ENCODE assay signal across 8 mouse cellular contexts in genomic region chr1:182506229-182506986, GRCm38 (mm10). TPM values are rescaled to one million over a fixed set of nuclear protein-coding genes. Genes with fewer than 3 reads are reported as not detected.
DNase-seq lines count a peak whose midpoint lies in the region; ATAC-seq and TF ChIP-seq lines count a peak whose summit lies in the region.

No protein-coding gene starts in this region.

- no peak overlapping the region for H3K4me2 ChIP-seq in liver, embryonic 12.5 days
- H3K4me2 ChIP-seq in forebrain, embryonic 16.5 days (ENCODE audit: low read length), result no peak overlapping the region

- no peak for TF ChIP-seq POLR2A in small intestine, adult 2 months (IDR thresholded peaks at IDR 0.05; ENCODE audit: low read depth, low read length)

- H3K9me3 ChIP-seq in liver, embryonic 12.5 days (replicated peaks), result no peaks in the 10 kb centered on the region
- H3K9me3 ChIP-seq in forebrain, embryonic 16.5 days (ENCODE audit: control insufficient read depth, low read length), result no peaks in the 10 kb centered on the region

- H3K9ac ChIP-seq in liver, embryonic 12.5 days, result no peak overlapping the region
- no peak overlapping the region for H3K9ac ChIP-seq in forebrain, embryonic 16.5 days (replicated peaks; ENCODE audit: low read depth, low read length)

- H3K27ac ChIP-seq in liver, embryonic 12.5 days, result peak overlapping the region; percentile 71
- peak overlapping the region; percentile 94 for H3K27ac ChIP-seq in small intestine, adult 2 months (ENCODE audit: insufficient read depth, low read depth, low read length)
- H3K27ac ChIP-seq in forebrain, embryonic 16.5 days (ENCODE audit: low read length), result no peak overlapping the region

- peak; percentile 57 for DNase-seq in ovary, adult 18-20 months (ENCODE audit: low spot score)
- DNase-seq in ovary, postnatal 10 days (ENCODE audit: low spot score), result no peak
- peak; percentile 88 for DNase-seq in brain, adult 2 months (ENCODE audit: low read depth, low spot score)
- peak; percentile 80 to 87 for DNase-seq in heart, postnatal 10 days
- no peak for DNase-seq in cerebellum, adult 11 months

- intact Hi-C loops in heart, postnatal 10 days (cut with DNase I), result loop anchor here (1.0 kb wide), 1 partner anchor 16 kb away; no protein-coding TSS in a partner anchor

- WGBS in liver, embryonic 12.5 days (ENCODE audit: insufficient replicate concordance), result 15% methylated on average over 7 of the region's 7 CpGs
- 4% methylated on average over 7 of the region's 7 CpGs for WGBS in small intestine, adult 2 months
- 68% methylated on average over 7 of the region's 7 CpGs for WGBS in forebrain, embryonic 16.5 days

- H3K36me3 ChIP-seq in liver, embryonic 12.5 days, result 0 out of 2 replicates have a peak, but pooled peaks cover 13% of the 10 kb centered on the region
- peaks cover 5% of the 10 kb centered on the region; the same call in 1 of the 2 replicates for H3K36me3 ChIP-seq in small intestine, adult 2 months (ENCODE audit: control insufficient read depth, insufficient read depth, low read length)
- H3K36me3 ChIP-seq in forebrain, embryonic 16.5 days (ENCODE audit: control insufficient read depth, insufficient read depth), result peaks cover 2% of the 10 kb centered on the region; the same call in 1 of the 2 replicates

- peak; percentile 50; the same call in 1 of the 2 replicates for TF ChIP-seq CTCF in small intestine, adult 2 months (IDR thresholded peaks at IDR 0.05; ENCODE audit: extremely low read depth, insufficient read length, insufficient replicate concordance, low read depth, low read length)

- H3K4me3 ChIP-seq in liver, embryonic 12.5 days, result no peak overlapping the region
- H3K4me3 ChIP-seq in small intestine, adult 2 months (ENCODE audit: low read depth, low read length), result peak overlapping the region; percentile 14
- H3K4me3 ChIP-seq in forebrain, embryonic 16.5 days (replicated peaks; ENCODE audit: low read length), result no peak overlapping the region

- H3K4me1 ChIP-seq in liver, embryonic 12.5 days, result peaks cover 50% of the 10 kb centered on the region
- peaks cover 25% of the 10 kb centered on the region for H3K4me1 ChIP-seq in small intestine, adult 2 months (ENCODE audit: control insufficient read depth, insufficient read depth, insufficient read length, low read length)
- H3K4me1 ChIP-seq in forebrain, embryonic 16.5 days (replicated peaks; ENCODE audit: control insufficient read depth, insufficient read depth, low read length), result peaks cover 6% of the 10 kb centered on the region

- ATAC-seq in liver, embryonic 12.5 days, result peak; percentile 57
- ATAC-seq in forebrain, embryonic 16.5 days, result no peak

- no peaks in the 10 kb centered on the region for H3K27me3 ChIP-seq in liver, embryonic 12.5 days (replicated peaks)
- no peaks in the 10 kb centered on the region for H3K27me3 ChIP-seq in small intestine, adult 2 months (ENCODE audit: control insufficient read depth, insufficient read depth, low read length)
- H3K27me3 ChIP-seq in forebrain, embryonic 16.5 days (replicated peaks; ENCODE audit: control insufficient read depth, insufficient read depth, low read length), result no peaks in the 10 kb centered on the region

RNA-seq across cellular contexts. Expression of gene Capn2, which starts 11.0 kb away (rescaled TPM):
- total RNA-seq in heart, postnatal 10 days (2021), result 10 to 100 TPM; 87.8 to 91.2 TPM
- 35.4 and 36.6 TPM in 2 replicates for polyA plus RNA-seq in liver, embryonic 12.5 days (2016; fragmentation: Nextera tagmentation; extraction: Ambion mirVana)
- polyA plus RNA-seq in small intestine, adult 2 months (2012; rRNA removed), result 6.6 and 6.7 TPM in 2 replicates
- 70.3 and 76.2 TPM in 2 replicates for polyA plus RNA-seq in forebrain, embryonic 16.5 days (2015; fragmentation: Nextera tagmentation; extraction: Ambion mirVana)

RNA-seq across cellular contexts. Expression of gene Capn8, which starts 58.4 kb away (rescaled TPM):
- not detected for total RNA-seq in heart, postnatal 10 days (2021)
- polyA plus RNA-seq in liver, embryonic 12.5 days (2016; fragmentation: Nextera tagmentation; extraction: Ambion mirVana), result not detected in 2 replicates
- 2.4 and 4.7 TPM in 2 replicates for polyA plus RNA-seq in small intestine, adult 2 months (2012; rRNA removed)
- polyA plus RNA-seq in forebrain, embryonic 16.5 days (2015; fragmentation: Nextera tagmentation; extraction: Ambion mirVana), result 0.14 TPM in 1 of 2 replicates, not detected in the other

Comparison
In these comparisons a context has a peak if more than half of its experiments do, and no peak if none do; other contexts are left out.
1. DNase-seq: peak in ovary, adult 18-20 months (single experiment), brain, adult 2 months (single experiment) and heart, postnatal 10 days (2 of 2); none in ovary, postnatal 10 days (single experiment) and cerebellum, adult 11 months (single experiment).